Mouse (Mus musculus) neural tube, embryonic 12.5 days (tissue): ENCODE results near the gene Nckap5l. TPM values are rescaled to one million over a fixed set of nuclear protein-coding genes. Genes with fewer than 3 reads are reported as not detected.

ENCODE experiments used
- ATAC-seq: fragments of 200-750 bp; cut with Nextera tagmentation; 2 replicates; pipeline ENCODE4 v1.8.0; 2017; ENCODE audit warnings: low read depth, mild to moderate bottlenecking, moderate TSS enrichment, moderate library complexity; ENCODE audit not compliant: low FRiP score
- H3K27ac ChIP-seq: fragments of 300-500 bp; sonication (generic); 2 replicates; pipeline ENCODE4 v1.5.1; 2016
- H3K27me3 ChIP-seq: fragments of 300-500 bp; sonication (generic); replicated peaks from 2 replicates; pipeline ENCODE4 v1.6.1; 2016; ENCODE audit warnings: mild to moderate bottlenecking
- H3K36me3 ChIP-seq: fragments of 300-500 bp; sonication (generic); 2 replicates; pipeline ENCODE4 v1.6.1; 2016; ENCODE audit warnings: mild to moderate bottlenecking
- H3K4me1 ChIP-seq: fragments of 300-500 bp; sonication (generic); 2 replicates; pipeline ENCODE4 v1.6.1; 2016
- H3K4me2 ChIP-seq: fragments of 300-500 bp; sonication (generic); replicated peaks from 2 replicates; pipeline ENCODE4 v1.6.1; 2016; ENCODE audit warnings: mild to moderate bottlenecking
- H3K4me3 ChIP-seq: fragments of 300-500 bp; sonication (generic); 2 replicates; pipeline ENCODE4 v1.5.1; 2016
- H3K9ac ChIP-seq: fragments of 300-500 bp; sonication (generic); 2 replicates; pipeline ENCODE4 v1.6.1; 2016; ENCODE audit warnings: mild to moderate bottlenecking
- H3K9me3 ChIP-seq: fragments of 300-500 bp; sonication (generic); 2 replicates; pipeline ENCODE4 v1.6.1; 2016; ENCODE audit warnings: mild to moderate bottlenecking
- WGBS: fragments of 180-500 bp; shearing (Covaris S2); methylation state at CpG from one replicate; pipeline ENCODE4 v1.1.7; 2016; 5-methylcytosine and 5-hydroxymethylcytosine counted together
- polyA plus RNA-seq: library from polyadenylated mRNA; unstranded; fragments of >200 nt; fragmentation: Nextera tagmentation; extraction: Ambion mirVana; gene quantifications from 2 replicates; pipeline ENCODE4 v1.2.1, GENCODE M21; 2016

Gene Nckap5l
- polyA plus RNA-seq, 1 experiment from 2014 or later: 17.2 TPM

DNA sequence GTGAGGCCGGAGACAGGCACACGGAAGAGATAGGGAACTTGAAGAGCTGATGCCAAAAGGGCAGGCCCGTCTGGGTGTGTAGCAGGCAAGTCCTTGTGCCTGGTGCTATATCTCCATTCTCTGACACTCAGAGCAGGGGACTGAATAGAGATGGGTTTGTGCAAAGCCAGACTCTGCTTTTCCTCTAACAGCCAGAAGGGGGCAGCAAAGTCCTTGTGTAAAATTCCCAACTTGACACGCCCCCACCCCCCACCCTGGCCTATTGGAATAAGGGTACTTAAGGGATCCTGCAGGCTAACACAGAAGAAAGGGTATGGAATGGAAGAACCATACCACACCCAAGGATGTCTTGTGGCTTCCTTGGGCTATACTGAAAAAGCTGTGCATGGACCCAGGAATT is 39.5 kb upstream of the Nckap5l start:
- no peaks in the 10 kb centered on the region for H3K9me3 ChIP-seq
- ATAC-seq: peak; percentile 68
- no peaks in the 10 kb centered on the region; the same call in 1 of the 2 replicates for H3K27me3 ChIP-seq
- H3K4me1 ChIP-seq: peaks cover 15% of the 10 kb centered on the region
- no peak overlapping the region for H3K4me2 ChIP-seq
- no peaks in the 10 kb centered on the region for H3K36me3 ChIP-seq
- H3K27ac ChIP-seq: no peak overlapping the region
- WGBS: 12% methylated on average over 4 of the region's 4 CpGs
- no peak overlapping the region for H3K9ac ChIP-seq
- no peak overlapping the region for H3K4me3 ChIP-seq

DNA sequence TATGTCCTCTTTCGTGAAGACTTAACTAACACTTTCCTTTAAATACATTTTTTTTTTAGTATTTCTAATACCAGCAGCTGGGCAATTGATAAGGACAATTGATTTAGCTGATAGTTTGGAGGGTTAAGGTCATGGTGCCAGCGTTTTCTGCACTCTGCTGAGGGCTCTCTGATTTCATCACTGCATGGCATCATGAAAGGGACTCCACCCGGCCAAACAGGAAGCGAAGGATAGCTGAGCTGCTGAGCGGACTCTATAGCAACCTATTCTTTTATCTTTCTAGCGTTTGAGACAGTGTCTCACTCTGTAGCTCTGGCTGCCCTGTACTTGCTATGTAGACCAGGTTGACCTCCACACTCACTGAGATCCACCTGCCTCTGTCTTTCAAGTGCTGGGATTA is 27.2 kb upstream of the Nckap5l start:
- no peaks in the 10 kb centered on the region for H3K4me1 ChIP-seq
- WGBS: 72% methylated on average over 6 of the region's 6 CpGs
- H3K4me3 ChIP-seq: no peak overlapping the region
- H3K4me2 ChIP-seq: no peak overlapping the region
- H3K27ac ChIP-seq: no peak overlapping the region
- no peaks in the 10 kb centered on the region; the same call in 1 of the 2 replicates for H3K27me3 ChIP-seq
- no peak overlapping the region for H3K9ac ChIP-seq
- no peaks in the 10 kb centered on the region for H3K36me3 ChIP-seq
- ATAC-seq: no peak
- no peaks in the 10 kb centered on the region for H3K9me3 ChIP-seq

DNA sequence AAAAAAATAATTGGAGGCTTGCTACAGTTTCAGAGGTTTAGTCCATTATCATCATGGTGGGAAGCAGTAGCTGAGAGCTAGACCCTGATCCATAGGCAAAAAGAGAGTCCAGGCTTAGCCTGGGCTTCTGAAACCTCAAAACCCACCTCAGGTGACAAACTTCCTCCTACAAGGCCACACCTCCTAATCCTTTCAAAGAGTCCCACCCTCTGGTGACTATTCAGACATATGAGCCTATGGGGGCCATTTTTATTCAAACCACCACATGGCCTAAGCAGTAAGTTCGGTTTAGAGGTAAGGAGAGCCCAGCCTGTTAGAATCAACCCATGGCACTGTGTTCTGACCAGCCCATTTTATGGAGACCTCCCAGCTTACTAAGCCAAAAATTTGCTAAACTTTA is 18.3 kb upstream of the Nckap5l start:
- WGBS: 73% methylated on average over 1 of the region's 1 CpGs

DNA sequence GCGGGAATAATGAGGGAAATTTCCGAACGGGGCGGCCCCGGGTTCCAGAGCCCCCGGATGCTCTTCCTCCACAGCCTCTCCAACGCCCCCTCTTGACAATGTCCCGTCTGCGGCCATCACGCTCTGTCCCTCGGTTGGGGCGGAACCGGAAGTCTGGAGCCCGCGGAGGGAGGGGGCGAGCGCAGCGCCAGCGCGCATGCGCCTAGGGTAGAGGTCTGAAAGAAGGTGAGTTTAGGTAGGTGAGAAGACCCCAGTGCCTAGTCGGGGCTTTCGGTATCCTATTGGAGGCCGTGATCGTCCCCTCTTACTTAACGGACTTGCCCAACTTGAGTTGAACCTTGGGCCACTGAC is 17.0 kb upstream of the Nckap5l start, which contains the start of gene Bcdin3d:
TSS of gene Bcdin3d (minus strand) at position 155 of the 351 bp plus-strand sequence.
- Histone ChIP-seq H3K4me2 (peak within 1 kb of the TSS; percentile 69), H3K36me3 (peaks cover 8% of the 10 kb centered on the region), H3K4me1 (peaks cover 9% of the 10 kb centered on the region), H3K4me3 (peak within 1 kb of the TSS; percentile 72), H3K9ac (peak within 1 kb of the TSS; percentile 83), H3K27me3 (no peaks in the 10 kb centered on the region), H3K9me3 (no peaks in the 10 kb centered on the region), H3K27ac (peak within 1 kb of the TSS; percentile 80)
- WGBS: 1% methylated on average over 26 of the region's 26 CpGs
- ATAC-seq: peak; percentile 86

More for the DNA sequence above, 18.3 kb upstream of the Nckap5l start:
- Histone ChIP-seq H3K27ac (no peak overlapping the region), H3K4me1 (peaks cover 9% of the 10 kb centered on the region), H3K4me3 (no peak overlapping the region), H3K9me3 (no peaks in the 10 kb centered on the region), H3K36me3 (no peaks in the 10 kb centered on the region), H3K9ac (no peak overlapping the region), H3K4me2 (no peak overlapping the region), H3K27me3 (no peaks in the 10 kb centered on the region)
- no peak for ATAC-seq

DNA sequence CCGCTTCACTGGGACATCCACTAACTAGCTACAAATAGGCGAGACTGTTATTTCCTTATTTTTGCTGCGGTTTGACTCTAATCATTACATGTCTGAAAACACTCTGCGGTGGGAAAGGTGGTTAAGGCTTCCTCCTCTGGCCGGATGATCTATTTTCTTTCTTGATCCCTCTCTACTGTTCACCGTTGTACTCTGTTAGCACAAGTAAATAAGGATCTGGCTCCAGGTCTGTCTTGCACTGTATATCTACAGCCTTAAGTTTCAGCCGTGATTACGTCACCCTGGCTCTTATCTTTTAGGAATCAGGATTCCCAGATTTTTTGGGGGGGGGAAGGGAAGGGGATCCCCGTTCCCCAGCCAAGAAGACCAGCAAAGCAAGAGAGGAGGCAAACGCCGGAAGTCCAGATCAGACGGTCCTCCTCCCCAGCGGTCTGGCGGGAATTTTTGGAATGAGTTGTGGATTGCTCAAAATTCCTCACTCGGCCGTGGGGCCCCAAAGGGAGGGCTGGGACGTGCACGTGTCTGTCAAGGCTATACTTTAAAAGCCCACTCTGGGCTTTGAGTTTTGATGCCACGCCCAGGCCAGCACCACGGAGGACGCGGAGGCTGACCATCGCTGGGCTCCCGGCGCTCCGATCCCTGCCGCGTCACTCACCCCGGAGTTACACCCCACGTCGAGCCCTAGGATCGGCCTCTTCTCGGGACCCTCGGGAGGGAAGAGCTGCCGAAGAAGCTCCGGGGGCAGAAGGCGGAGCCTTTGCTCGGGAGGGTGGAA is 16.4 kb upstream of the Nckap5l start:
- Histone ChIP-seq H3K27ac (peak overlapping the region; percentile 80), H3K27me3 (no peaks in the 10 kb centered on the region), H3K4me2 (peak overlapping the region; percentile 69), H3K36me3 (peaks cover 8% of the 10 kb centered on the region), H3K4me1 (peaks cover 9% of the 10 kb centered on the region), H3K9ac (peak overlapping the region; percentile 83), H3K9me3 (no peaks in the 10 kb centered on the region), H3K4me3 (peak overlapping the region; percentile 72)
- peak; percentile 74 for ATAC-seq
- WGBS: 7% methylated on average over 38 of the region's 38 CpGs

DNA sequence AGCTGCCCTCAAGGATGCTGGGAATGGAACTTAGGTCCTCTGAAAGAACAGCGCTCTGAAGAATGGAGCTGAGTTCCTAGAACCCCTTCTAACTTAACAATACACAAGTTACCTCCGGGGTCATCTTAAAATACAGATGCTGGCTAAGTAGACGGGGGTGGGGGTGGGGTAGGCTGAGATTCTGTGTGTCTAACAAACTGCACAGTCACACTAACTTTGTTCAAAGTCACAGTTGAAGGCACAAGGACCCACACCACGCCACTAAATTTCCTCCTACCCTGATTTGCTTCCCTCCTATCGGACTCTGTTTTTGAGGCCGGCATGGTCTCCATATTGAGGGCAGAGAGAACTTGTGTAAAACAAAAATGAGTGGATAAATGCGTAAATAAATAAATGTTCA is 15.4 kb upstream of the Nckap5l start:
- Histone ChIP-seq H3K36me3 (peaks cover 8% of the 10 kb centered on the region), H3K27me3 (no peaks in the 10 kb centered on the region), H3K4me3 (no peak overlapping the region), H3K27ac (no peak overlapping the region), H3K9me3 (no peaks in the 10 kb centered on the region), H3K4me1 (peaks cover 9% of the 10 kb centered on the region), H3K9ac (no peak overlapping the region), H3K4me2 (peak overlapping the region; percentile 69)
- no peak for ATAC-seq
- WGBS: 92% methylated on average over 7 of the region's 7 CpGs

DNA sequence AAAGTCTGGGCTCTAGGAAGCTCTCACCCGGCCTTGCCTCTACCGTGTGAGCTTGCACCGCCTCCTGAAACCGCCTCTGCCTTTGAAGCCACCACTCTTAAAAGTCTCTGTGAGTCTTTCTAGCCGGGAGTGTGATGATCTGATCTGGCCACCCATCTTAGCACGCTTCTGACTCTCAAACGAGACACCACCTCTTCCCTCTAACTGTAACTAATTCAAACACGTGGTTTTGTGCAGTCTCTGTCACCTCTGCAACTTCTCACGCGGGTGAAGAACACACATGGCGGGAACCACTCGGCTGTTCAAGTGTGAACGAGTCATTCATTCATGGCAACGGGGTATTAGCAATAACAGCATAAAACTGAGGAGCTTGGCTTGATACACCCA is 14.1 kb upstream of the Nckap5l start:
- no peak overlapping the region for H3K4me2 ChIP-seq
- H3K27ac ChIP-seq: no peak overlapping the region
- WGBS: 83% methylated on average over 14 of the region's 14 CpGs
- peaks cover 9% of the 10 kb centered on the region for H3K4me1 ChIP-seq
- H3K27me3 ChIP-seq: no peaks in the 10 kb centered on the region
- no peak overlapping the region for H3K9ac ChIP-seq
- no peak for ATAC-seq
- no peak overlapping the region for H3K4me3 ChIP-seq
- no peaks in the 10 kb centered on the region for H3K9me3 ChIP-seq
- peaks cover 8% of the 10 kb centered on the region for H3K36me3 ChIP-seq

DNA sequence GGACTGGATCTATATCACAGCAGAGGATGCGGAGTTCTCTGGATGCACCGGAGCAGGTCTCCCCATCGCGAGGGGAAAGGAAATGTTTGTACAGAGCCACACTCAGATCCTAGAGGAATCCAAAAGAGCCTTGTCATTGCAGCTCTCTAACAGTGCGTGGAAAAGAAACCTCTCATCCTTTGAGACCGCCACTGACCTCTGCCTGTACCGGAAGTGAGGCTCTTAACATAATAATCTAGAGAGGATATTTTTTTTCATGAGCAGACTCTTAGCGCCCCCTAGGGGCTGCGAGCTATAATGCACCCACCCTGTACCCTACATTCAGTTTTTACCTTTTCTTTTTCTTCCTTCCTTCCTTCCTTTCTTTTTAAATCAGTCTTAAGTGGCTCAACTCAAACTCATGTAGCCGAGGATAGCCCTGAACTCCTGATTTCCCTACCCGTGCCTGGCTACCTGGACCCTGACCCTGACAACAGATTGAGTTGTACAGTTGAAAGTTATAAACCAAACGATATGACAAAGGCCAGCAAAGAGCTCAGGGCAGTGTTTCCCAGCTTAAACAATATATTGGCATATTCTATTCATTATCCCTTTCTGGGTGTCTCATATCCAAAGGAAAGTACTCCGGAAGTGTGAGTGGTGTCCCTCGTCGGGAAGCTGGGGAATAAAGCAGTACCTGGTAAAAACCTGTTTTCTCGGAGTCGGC is 13.6 kb upstream of the Nckap5l start:
- no peak for ATAC-seq
- Histone ChIP-seq H3K27ac (no peak overlapping the region), H3K36me3 (peaks cover 8% of the 10 kb centered on the region), H3K27me3 (no peaks in the 10 kb centered on the region), H3K9ac (no peak overlapping the region), H3K4me1 (peaks cover 9% of the 10 kb centered on the region), H3K4me3 (no peak overlapping the region), H3K9me3 (no peaks in the 10 kb centered on the region), H3K4me2 (0 out of 2 replicates have a peak overlapping the region, but pooled peaks have one; percentile 6)
- 66% methylated on average over 17 of the region's 17 CpGs for WGBS

DNA sequence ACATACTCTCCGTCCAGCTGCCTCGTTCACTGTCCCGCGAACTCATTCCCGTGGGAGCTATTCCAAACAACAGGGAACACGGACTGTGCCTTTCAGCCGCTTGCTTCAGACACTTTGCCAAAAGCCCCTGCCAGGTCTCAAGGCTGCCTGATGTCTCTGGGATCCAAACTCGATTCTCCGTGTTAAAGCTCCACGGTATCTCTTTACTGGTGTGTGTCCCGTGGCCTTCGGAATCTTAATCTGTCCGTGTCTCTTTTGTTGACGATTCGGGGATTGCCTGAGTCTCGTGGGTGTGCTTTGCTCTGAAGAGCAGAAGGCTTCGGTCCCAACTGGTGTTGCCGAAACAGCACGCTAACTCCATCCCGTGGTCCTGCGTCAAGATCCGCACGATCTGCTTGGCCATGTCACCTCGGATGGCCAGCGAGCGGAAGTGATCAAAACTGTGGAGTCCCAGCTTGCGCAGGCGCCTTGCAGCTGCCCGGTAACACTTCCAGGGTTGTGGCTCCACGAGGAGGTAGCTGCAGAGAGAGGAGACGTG is 12.7 kb upstream of the Nckap5l start:
- ATAC-seq: no peak
- no peaks in the 10 kb centered on the region for H3K9me3 ChIP-seq
- peaks cover 9% of the 10 kb centered on the region for H3K4me1 ChIP-seq
- H3K36me3 ChIP-seq: peaks cover 8% of the 10 kb centered on the region
- no peak overlapping the region for H3K4me2 ChIP-seq
- no peak overlapping the region for H3K27ac ChIP-seq
- H3K9ac ChIP-seq: no peak overlapping the region
- H3K27me3 ChIP-seq: no peaks in the 10 kb centered on the region
- 92% methylated on average over 31 of the region's 31 CpGs for WGBS
- no peak overlapping the region for H3K4me3 ChIP-seq

DNA sequence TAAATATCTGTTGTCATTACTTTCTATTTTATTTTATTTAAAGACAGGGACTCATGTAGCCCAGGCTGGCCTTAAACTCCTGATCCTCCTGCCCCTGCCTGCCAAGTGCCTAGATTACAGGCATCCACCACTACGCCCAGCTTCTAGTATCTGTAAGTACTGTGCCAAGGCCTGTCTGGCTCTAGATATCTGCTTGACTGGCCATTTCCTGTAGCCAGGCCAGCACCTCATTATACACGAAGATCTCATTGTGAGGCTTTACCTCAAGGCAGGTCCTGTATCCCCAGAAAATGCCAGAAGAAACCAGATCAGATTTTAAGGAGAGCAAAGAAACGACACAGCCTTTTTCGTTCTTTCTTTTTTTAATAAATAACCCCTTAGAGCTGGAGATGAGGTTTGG is 12.2 kb upstream of the Nckap5l start:
- H3K4me3 ChIP-seq: no peak overlapping the region
- H3K9ac ChIP-seq: no peak overlapping the region
- peaks cover 8% of the 10 kb centered on the region for H3K36me3 ChIP-seq
- no peak for ATAC-seq
- 94% methylated on average over 4 of the region's 4 CpGs for WGBS
- peaks cover 9% of the 10 kb centered on the region for H3K4me1 ChIP-seq
- no peaks in the 10 kb centered on the region for H3K27me3 ChIP-seq
- no peak overlapping the region for H3K4me2 ChIP-seq
- H3K27ac ChIP-seq: no peak overlapping the region
- no peaks in the 10 kb centered on the region for H3K9me3 ChIP-seq

DNA sequence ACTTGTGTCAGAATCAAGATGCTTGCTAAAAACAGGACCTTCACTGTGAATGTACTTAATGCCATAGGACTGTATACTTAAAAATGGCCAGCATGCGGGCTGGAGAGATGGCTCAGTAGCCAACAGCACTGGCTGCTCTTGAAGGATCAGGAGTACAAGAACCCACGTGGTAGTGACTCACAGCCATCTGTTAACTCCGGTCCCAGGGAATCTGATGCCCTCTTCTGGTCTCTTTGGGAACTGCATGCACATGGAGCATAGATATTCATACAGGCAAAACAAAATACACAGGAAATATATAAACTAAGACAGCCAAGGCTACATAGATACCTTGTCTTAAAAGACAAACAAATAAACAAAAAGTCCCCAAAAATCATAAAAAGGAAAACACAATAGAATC is 11.5 kb upstream of the Nckap5l start:
- no peak for ATAC-seq
- Histone ChIP-seq H3K27me3 (no peaks in the 10 kb centered on the region), H3K4me1 (peaks cover 9% of the 10 kb centered on the region), H3K9ac (no peak overlapping the region), H3K27ac (no peak overlapping the region), H3K4me3 (no peak overlapping the region), H3K4me2 (no peak overlapping the region), H3K36me3 (peaks cover 8% of the 10 kb centered on the region), H3K9me3 (no peaks in the 10 kb centered on the region)
- 43% methylated on average over 3 of the region's 3 CpGs for WGBS

DNA sequence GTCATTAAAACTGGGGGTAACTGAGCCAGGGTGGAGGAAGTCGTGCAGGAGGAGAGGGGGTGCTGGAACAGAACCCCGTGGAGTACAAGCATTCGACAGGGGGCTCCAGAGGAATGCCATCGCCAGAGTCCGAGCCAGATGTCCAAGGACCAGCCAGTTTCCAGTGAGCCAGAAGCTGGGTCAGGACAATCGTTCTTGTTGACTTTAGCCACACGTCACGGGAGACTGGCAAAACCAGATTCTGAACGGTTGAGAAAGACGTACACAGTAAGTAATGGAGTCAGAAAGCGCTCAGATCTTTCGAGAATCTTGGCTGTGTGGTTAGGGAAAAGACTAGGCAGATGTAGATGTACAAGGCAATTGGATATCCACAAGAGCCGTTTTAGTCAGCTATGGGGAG is 5.6 kb upstream of the Nckap5l start:
- no peak overlapping the region for H3K4me2 ChIP-seq
- whole genome bisulfite sequencing: 67% methylated on average over 13 of the region's 13 CpGs
- no peaks in the 10 kb centered on the region for H3K9me3 ChIP-seq
- no peaks in the 10 kb centered on the region for H3K36me3 ChIP-seq
- no peak overlapping the region for H3K27ac ChIP-seq
- no peaks in the 10 kb centered on the region for H3K27me3 ChIP-seq
- no peak overlapping the region for H3K4me3 ChIP-seq
- no peak overlapping the region for H3K9ac ChIP-seq
- H3K4me1 ChIP-seq: peaks cover 5% of the 10 kb centered on the region; the same call in 1 of the 2 replicates
- no peak for ATAC-seq
